Mouse (Mus musculus) embryo, embryonic 11.5 days (tissue): ENCODE results near the gene Cdc45.

Experiments used
- DNase-seq: peaks from one replicate; pipeline ENCODE4 v3.0.0-alpha.2; 2012; ENCODE audit warnings: low read depth, low spot score

Gene Cdc45

GRCm38 (mm10) chr16:18788627-18789406, 23.0 kb downstream of the Cdc45 start:
- no peak for DNase-seq

- DNase-seq, result no peak
These were observed 25.1 kb downstream of the Cdc45 start for GRCm38 (mm10) chr16:18786652-18787051.

- no peak for DNase-seq
These were observed 26.3 kb downstream of the Cdc45 start for GRCm38 (mm10) chr16:18785485-18785884.

- DNase-seq, result no peak
These were observed 26.8 kb downstream of the Cdc45 start for GRCm38 (mm10) chr16:18785025-18785424.

GRCm38 (mm10) chr16:18781810-18782209, 30.0 kb downstream of the Cdc45 start:
- DNase-seq, result no peak

- DNase-seq, result no peak
These were observed 33.3 kb downstream of the Cdc45 start for GRCm38 (mm10) chr16:18778461-18778860.

GRCm38 (mm10) chr16:18777101-18778080, 34.4 kb downstream of the Cdc45 start:
- DNase-seq, result no peak

GRCm38 (mm10) chr16:18776556-18777100, 35.2 kb downstream of the Cdc45 start, which contains the start of gene Cldn5:
Gene Cldn5 (plus strand): TSS chr16:18776847.
- no peak for DNase-seq

- DNase-seq, result no peak
These were observed 35.9 kb downstream of the Cdc45 start for GRCm38 (mm10) chr16:18775621-18776555.

GRCm38 (mm10) chr16:18773936-18774335, 37.9 kb downstream of the Cdc45 start:
- DNase-seq, result no peak

- no peak for DNase-seq
These were observed 42.3 kb downstream of the Cdc45 start for GRCm38 (mm10) chr16:18769501-18769900.

- no peak for DNase-seq
These were observed 45.4 kb downstream of the Cdc45 start for GRCm38 (mm10) chr16:18766390-18766789.

GRCm38 (mm10) chr16:18762960-18763359, 48.8 kb downstream of the Cdc45 start:
- no peak for DNase-seq

- no peak for DNase-seq
These were observed 50.1 kb downstream of the Cdc45 start for GRCm38 (mm10) chr16:18761734-18762133.

- DNase-seq, result no peak
These were observed 59.8 kb downstream of the Cdc45 start for GRCm38 (mm10) chr16:18751885-18752499.

- no peak for DNase-seq
These were observed 60.7 kb downstream of the Cdc45 start for GRCm38 (mm10) chr16:18751101-18751500.

GRCm38 (mm10) chr16:18746268-18747122, 65.3 kb downstream of the Cdc45 start:
- no peak for DNase-seq

GRCm38 (mm10) chr16:18738303-18738702, 73.5 kb downstream of the Cdc45 start:
- DNase-seq, result no peak

- DNase-seq, result no peak
These were observed 78.5 kb downstream of the Cdc45 start for GRCm38 (mm10) chr16:18733100-18733956.
